Mouse (Mus musculus): ENCODE measurements at regions not wholly inside any gene's neighbourhood (a gene's known extent, or its start where the extent isn't known, plus 50 kb on each side); places are given as distances from the start of the nearest gene placed in this dataset.

DNA sequence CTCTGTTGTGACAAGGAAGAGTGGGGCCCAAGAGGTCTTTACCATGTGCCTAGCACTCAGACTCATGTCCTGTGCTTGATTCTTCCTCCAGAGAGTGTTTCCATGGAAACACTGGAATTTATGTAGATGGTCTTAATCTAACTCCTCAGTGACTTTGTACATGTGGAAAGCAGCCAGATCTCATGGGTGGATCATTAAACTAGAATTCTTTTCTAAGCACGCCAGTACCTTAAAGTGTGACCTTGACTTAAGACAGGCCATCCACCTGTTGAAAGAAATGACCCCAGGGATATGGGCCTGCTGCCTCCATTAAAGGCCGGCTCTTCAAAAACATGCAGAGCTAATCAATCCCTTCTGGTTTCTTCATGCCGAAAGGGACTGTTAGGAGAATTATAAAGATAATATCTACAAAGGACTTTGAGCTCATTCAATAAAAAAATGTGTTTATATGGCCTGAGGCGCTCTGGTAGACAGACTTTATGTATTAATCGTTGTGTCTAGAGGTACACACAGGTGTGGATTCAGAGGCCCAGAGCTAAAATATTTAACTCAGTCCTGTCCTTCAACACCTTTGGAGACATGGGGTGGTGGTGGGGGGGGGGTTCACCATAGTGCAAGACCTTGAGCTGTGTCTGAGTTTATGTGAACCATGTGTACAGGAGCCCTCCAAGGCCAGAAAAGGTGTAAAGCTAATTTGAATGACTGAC is 60.5 kb upstream of the Gls start:
- TF ChIP-seq ZNF384 (IDR thresholded peaks at IDR 0.05; ENCODE audit: low read depth, low read length), result no peak
- TF ChIP-seq ZC3H11A (IDR thresholded peaks at IDR 0.05; ENCODE audit: borderline replicate concordance, low read depth, low read length), result no peak
